8 mouse cellular contexts compared by ENCODE assay signal in genomic region chr17:34894074-34894597, GRCm38 (mm10). TPM values are rescaled to one million over a fixed set of nuclear protein-coding genes. Genes with fewer than 3 reads are reported as not detected.
DNase-seq lines count a peak whose midpoint lies in the region; ATAC-seq lines count a peak whose summit lies in the region.

No protein-coding gene starts in this region.

- H3K27ac ChIP-seq in hindbrain, embryonic 13.5 days = peak overlapping the region; percentile 96

- no peaks in the 10 kb centered on the region for H3K27me3 ChIP-seq in hindbrain, embryonic 13.5 days

- H3K9ac ChIP-seq in hindbrain, embryonic 13.5 days = peak overlapping the region; percentile 96

- H3K9me3 ChIP-seq in hindbrain, embryonic 13.5 days = no peaks in the 10 kb centered on the region

- peaks cover 9% of the 10 kb centered on the region for H3K36me3 ChIP-seq in hindbrain, embryonic 13.5 days

- peak overlapping the region; percentile 100 for H3K4me2 ChIP-seq in hindbrain, embryonic 13.5 days

- ATAC-seq in hindbrain, embryonic 13.5 days (ENCODE audit: low FRiP score) = peak; percentile 91

- H3K4me1 ChIP-seq in hindbrain, embryonic 13.5 days (replicated peaks) = peaks cover 35% of the 10 kb centered on the region

- peak; percentile 95 for DNase-seq in R1 (ENCODE audit: low read depth, low spot score)
- DNase-seq in cerebellum, postnatal 14 days = peak; percentile 96 to 97
- DNase-seq in frontal cortex, postnatal 14 days (ENCODE audit: low spot score in 2 of 2) = peak; percentile 87
- peak; percentile 87 to 90 for DNase-seq in layer of hippocampus, postnatal 25 days (ENCODE audit: extremely low spot score in 1 of 2, low spot score in 1 of 2)
- DNase-seq in lung, postnatal 14 days = peak; percentile 95
- peak; percentile 97 for DNase-seq in ovary, postnatal 36 days (ENCODE audit: low spot score)
- DNase-seq in thymus, postnatal 14 days = peak; percentile 95

- peak overlapping the region; percentile 81 for H3K4me3 ChIP-seq in hindbrain, embryonic 13.5 days

- WGBS in hindbrain, embryonic 13.5 days = under 1% methylated on average over 47 of the region's 51 CpGs

RNA-seq across cellular contexts. Expression of gene C2, which starts 3.9 kb away (rescaled TPM):
- 1.4 and 2.3 TPM in 2 replicates for polyA plus RNA-seq in hindbrain, embryonic 13.5 days (2015; fragmentation: Nextera tagmentation; extraction: Ambion mirVana)
- 1 to 10 TPM in 1 of 2 experiments, under 1 TPM in 1; 0.86 to 1.9 TPM for total RNA-seq in layer of hippocampus, postnatal 25 days (2021)

RNA-seq across cellular contexts. Expression of gene Ehmt2, which starts 4.1 kb away (rescaled TPM):
- polyA plus RNA-seq in hindbrain, embryonic 13.5 days (2015; fragmentation: Nextera tagmentation; extraction: Ambion mirVana) = 90.1 and 98.0 TPM in 2 replicates
- total RNA-seq in layer of hippocampus, postnatal 25 days (2021) = 100 to 1,000 TPM; 164 to 188 TPM

RNA-seq across cellular contexts. Expression of gene Gm20547, which starts 12.3 kb away (rescaled TPM):
- polyA plus RNA-seq in hindbrain, embryonic 13.5 days (2015; fragmentation: Nextera tagmentation; extraction: Ambion mirVana) = 0.10 TPM in 1 of 2 replicates, not detected in the other
- not detected for total RNA-seq in layer of hippocampus, postnatal 25 days (2021)

RNA-seq across cellular contexts. Expression of gene Zbtb12, which starts 14.9 kb away (rescaled TPM):
- 13.5 and 13.9 TPM in 2 replicates for polyA plus RNA-seq in hindbrain, embryonic 13.5 days (2015; fragmentation: Nextera tagmentation; extraction: Ambion mirVana)
- 1 to 10 TPM; 7.3 to 7.7 TPM for total RNA-seq in layer of hippocampus, postnatal 25 days (2021)

RNA-seq across cellular contexts. Expression of gene Slc44a4, which starts 20.1 kb away (rescaled TPM):
- polyA plus RNA-seq in hindbrain, embryonic 13.5 days (2015; fragmentation: Nextera tagmentation; extraction: Ambion mirVana) = 0.17 TPM in 1 of 2 replicates, not detected in the other
- under 1 TPM; 0.20 to 0.21 TPM for total RNA-seq in layer of hippocampus, postnatal 25 days (2021)

Comparison
In these comparisons a context has a peak if more than half of its experiments do, and no peak if none do; other contexts are left out.
1. Peak in every context shown above with its lines: DNase-seq, ATAC-seq, H3K4me3 ChIP-seq and H3K27ac ChIP-seq.